Mouse (Mus musculus): ENCODE results near the gene Mgat5b. TPM values are rescaled to one million over a fixed set of nuclear protein-coding genes. Genes with fewer than 3 reads are reported as not detected.
A peak's percentile ranks its signal among the peaks of the same experiment; 100 is the strongest.

Gene Mgat5b
- total RNA-seq, 2 experiments from 2014 or later = 0.08 to 0.47 TPM

GRCm38 (mm10) chr11:116914267-116914885, 4.3 kb upstream of the Mgat5b start:
- DNase-seq = no peak
- intact Hi-C loops (cut with DNase I; ENCODE audit: low total_unique reads) = loop anchor here (10.0 kb wide), 1 partner anchor 260 kb away; no protein-coding TSS in a partner anchor

GRCm38 (mm10) chr11:116915241-116915640, 3.4 kb upstream of the Mgat5b start:
- intact Hi-C loops (cut with DNase I; ENCODE audit: low total_unique reads) = loop anchor here (5.0 to 10.0 kb wide), 2 partner anchors 127 to 260 kb away; no protein-coding TSS in a partner anchor
- DNase-seq = no peak

- intact Hi-C loops (cut with DNase I; ENCODE audit: low total_unique reads) = loop anchor here (5.0 to 10.0 kb wide), 2 partner anchors 125 to 257 kb away; no protein-coding TSS in a partner anchor
Observed at GRCm38 (mm10) chr11:116917361-116917760, 1.3 kb upstream of the Mgat5b start.

GRCm38 (mm10) chr11:116919186-116920020, 740 bp downstream of the Mgat5b start:
- intact Hi-C loops (cut with DNase I; ENCODE audit: low total_unique reads) = loop anchor here (1.0 to 10.0 kb wide), 4 partner anchors 75 to 255 kb away; no protein-coding TSS in a partner anchor
- DNase-seq = no peak

More at GRCm38 (mm10) chr11:116917361-116917760, 1.3 kb upstream of the Mgat5b start:
- DNase-seq = no peak

- DNase-seq = no peak
- intact Hi-C loops (cut with DNase I; ENCODE audit: low total_unique reads) = no loop called here
Observed at GRCm38 (mm10) chr11:116920746-116921145, 2.1 kb downstream of the Mgat5b start.

GRCm38 (mm10) chr11:116922058-116922457, 3.4 kb downstream of the Mgat5b start:
- intact Hi-C loops (cut with DNase I; ENCODE audit: low total_unique reads) = no loop called here
- peak; percentile 37 for DNase-seq

- DNase-seq = no peak
- intact Hi-C loops (cut with DNase I; ENCODE audit: low total_unique reads) = no loop called here
Observed at GRCm38 (mm10) chr11:116928031-116928430, 9.4 kb downstream of the Mgat5b start.

GRCm38 (mm10) chr11:116934862-116935261, 16.2 kb downstream of the Mgat5b start:
- no peak for DNase-seq
- intact Hi-C loops (cut with DNase I; ENCODE audit: low total_unique reads) = no loop called here

- DNase-seq = no peak
- intact Hi-C loops (cut with DNase I; ENCODE audit: low total_unique reads) = no loop called here
Observed at GRCm38 (mm10) chr11:116935354-116935753, 16.7 kb downstream of the Mgat5b start.

GRCm38 (mm10) chr11:116935917-116936316, 17.3 kb downstream of the Mgat5b start:
- intact Hi-C loops (cut with DNase I; ENCODE audit: low total_unique reads) = no loop called here
- no peak for DNase-seq

- intact Hi-C loops (cut with DNase I; ENCODE audit: low total_unique reads) = no loop called here
- DNase-seq = no peak
Observed at GRCm38 (mm10) chr11:116937141-116937540, 18.5 kb downstream of the Mgat5b start.

- intact Hi-C loops (cut with DNase I; ENCODE audit: low total_unique reads) = no loop called here
Observed at GRCm38 (mm10) chr11:116940088-116940855, 21.6 kb downstream of the Mgat5b start.

GRCm38 (mm10) chr11:116944346-116944745, 25.7 kb downstream of the Mgat5b start:
- intact Hi-C loops (cut with DNase I; ENCODE audit: low total_unique reads) = no loop called here
- no peak for DNase-seq

More at GRCm38 (mm10) chr11:116940088-116940855, 21.6 kb downstream of the Mgat5b start:
- DNase-seq = no peak

GRCm38 (mm10) chr11:116949832-116950231, 31.2 kb downstream of the Mgat5b start:
- DNase-seq = no peak
- intact Hi-C loops (cut with DNase I; ENCODE audit: low total_unique reads) = no loop called here

- intact Hi-C loops (cut with DNase I; ENCODE audit: low total_unique reads) = no loop called here
Observed at GRCm38 (mm10) chr11:116951429-116951828, 32.8 kb downstream of the Mgat5b start.

GRCm38 (mm10) chr11:116954231-116955118, 35.8 kb downstream of the Mgat5b start:
- intact Hi-C loops (cut with DNase I; ENCODE audit: low total_unique reads) = no loop called here
- DNase-seq = no peak

More at GRCm38 (mm10) chr11:116951429-116951828, 32.8 kb downstream of the Mgat5b start:
- DNase-seq = no peak

- no peak for DNase-seq
- intact Hi-C loops (cut with DNase I; ENCODE audit: low total_unique reads) = no loop called here
Observed at GRCm38 (mm10) chr11:116958601-116959000, 39.9 kb downstream of the Mgat5b start.

GRCm38 (mm10) chr11:116965061-116965460, 46.4 kb downstream of the Mgat5b start:
- no peak for DNase-seq

GRCm38 (mm10) chr11:116965961-116966360, 47.3 kb downstream of the Mgat5b start:
- no peak for DNase-seq
- intact Hi-C loops (cut with DNase I; ENCODE audit: low total_unique reads) = no loop called here

More at GRCm38 (mm10) chr11:116965061-116965460, 46.4 kb downstream of the Mgat5b start:
- intact Hi-C loops (cut with DNase I; ENCODE audit: low total_unique reads) = no loop called here
